Mouse (Mus musculus): ENCODE data around the gene Trpm3.

DNA sequence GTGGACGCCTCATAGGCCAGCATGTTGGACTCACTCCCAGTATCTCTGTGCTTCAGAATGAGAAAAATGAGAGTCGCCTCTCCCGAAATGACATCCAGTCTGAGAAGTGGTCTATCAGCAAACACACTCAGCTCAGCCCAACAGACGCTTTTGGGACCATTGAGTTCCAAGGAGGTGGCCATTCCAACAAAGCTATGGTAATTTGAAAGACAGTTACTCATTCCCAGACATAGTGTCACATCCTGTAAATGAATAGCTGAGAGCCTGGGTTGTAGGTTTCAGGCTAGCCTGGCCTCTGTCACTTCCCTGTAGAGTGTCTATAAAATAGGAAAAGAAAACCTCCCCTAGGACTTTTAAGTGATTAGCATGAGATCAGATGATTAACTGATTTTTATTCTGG lies 559.9 kb downstream of the Trpm3 start:
- TF ChIP-seq EP300 (IDR thresholded peaks at IDR 0.05) (no peak), CTCF (IDR thresholded peaks at IDR 0.05) (no peak)

All from lung, postnatal 0 days (tissue).